Mouse (Mus musculus) lung, adult 2 months (tissue): ENCODE results near the gene Mnd1. TPM values are rescaled to one million over a fixed set of nuclear protein-coding genes. Genes with fewer than 3 reads are reported as not detected.

ENCODE experiments used
- DNase-seq: peaks from one replicate; pipeline ENCODE4 v3.0.0; 2022
- H3K4me1 ChIP-seq: fragments of 200-500 bp; 2 replicates; pipeline ENCODE4 v1.6.1; 2011; ENCODE audit warnings: low read length; ENCODE audit not compliant: control insufficient read depth, insufficient read depth
- H3K4me3 ChIP-seq: fragments of 200-500 bp; replicated peaks from 2 replicates; pipeline ENCODE3; 2011; ENCODE audit warnings: low read depth, mild to moderate bottlenecking, control low read depth, low read length; ENCODE audit errors: extremely low read depth
- CTCF ChIP-seq: fragments of 200-500 bp; IDR thresholded peaks from 2 replicates; pipeline ENCODE4 v1.5.1; 2011; ENCODE audit warnings: mild to moderate bottlenecking, low read length, control low read depth; ENCODE audit not compliant: insufficient read depth
- POLR2A ChIP-seq: fragments of 200-500 bp; IDR thresholded peaks from 2 replicates; pipeline ENCODE4 v1.6.1; 2011; ENCODE audit warnings: low read depth, mild to moderate bottlenecking, control low read depth, low read length, borderline replicate concordance; ENCODE audit errors: extremely low read depth
- WGBS: fragments of 180-500 bp; shearing (Covaris S2); methylation state at CpG from one replicate; pipeline ENCODE4 v1.1.7; 2018; 5-methylcytosine and 5-hydroxymethylcytosine counted together
- polyA plus RNA-seq: library from polyadenylated mRNA; depleted of rRNA; stranded (reverse); fragments of >200 nt; gene quantifications from 2 replicates; pipeline ENCODE4 v1.2.3, GENCODE M21; 2012; rRNA removed

Mnd1 gene
- polyA plus RNA-seq, 1 experiment, result 0.14 TPM

DNA sequence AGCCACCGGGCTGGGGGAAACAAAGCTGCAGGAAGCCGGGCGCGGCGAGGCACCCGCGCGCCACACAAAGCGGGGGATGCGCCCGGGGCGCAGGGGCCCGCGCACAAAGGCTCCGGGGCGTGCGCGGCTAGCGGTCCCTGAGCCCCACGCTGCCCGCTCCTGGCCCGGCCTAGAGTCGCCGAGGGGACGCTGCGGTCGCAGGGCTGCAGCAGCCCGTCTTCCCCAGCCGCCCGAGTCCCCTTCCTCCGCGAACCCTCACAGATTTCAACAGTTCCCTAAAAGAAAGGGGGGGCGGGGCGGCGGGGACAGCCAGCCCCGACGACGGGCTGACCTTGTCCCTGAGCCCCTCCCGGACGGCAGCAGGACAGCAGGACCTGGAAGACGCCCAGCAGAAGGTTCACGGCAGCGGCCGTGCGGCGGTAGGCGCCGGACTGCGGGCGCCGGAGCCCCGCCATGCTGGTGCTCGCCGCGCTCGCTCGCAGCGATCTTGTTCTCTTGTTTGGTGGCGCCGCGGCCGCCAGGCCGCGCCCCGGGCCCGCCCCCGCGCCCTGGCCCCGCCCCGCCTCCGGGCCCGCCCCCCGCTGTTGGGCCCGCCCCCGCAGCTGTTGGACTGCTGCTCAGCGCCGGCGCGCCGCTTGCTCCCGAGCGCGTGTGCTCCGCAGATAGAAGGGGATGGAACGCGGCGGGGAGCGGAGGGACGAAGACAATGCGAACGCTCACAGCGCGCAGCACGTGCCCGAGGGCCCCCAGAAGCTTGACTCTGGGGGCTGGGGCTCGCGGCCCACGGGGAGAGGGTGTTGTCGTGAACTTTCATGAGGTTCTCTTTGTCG lies 115.7 kb downstream of the Mnd1 start, which contains the start of gene Tmem131l:
Gene Tmem131l, minus strand, starts transcription at position 530 of the 830 bp plus-strand sequence.
- under 1% methylated on average over 100 of the region's 100 CpGs for WGBS

DNA sequence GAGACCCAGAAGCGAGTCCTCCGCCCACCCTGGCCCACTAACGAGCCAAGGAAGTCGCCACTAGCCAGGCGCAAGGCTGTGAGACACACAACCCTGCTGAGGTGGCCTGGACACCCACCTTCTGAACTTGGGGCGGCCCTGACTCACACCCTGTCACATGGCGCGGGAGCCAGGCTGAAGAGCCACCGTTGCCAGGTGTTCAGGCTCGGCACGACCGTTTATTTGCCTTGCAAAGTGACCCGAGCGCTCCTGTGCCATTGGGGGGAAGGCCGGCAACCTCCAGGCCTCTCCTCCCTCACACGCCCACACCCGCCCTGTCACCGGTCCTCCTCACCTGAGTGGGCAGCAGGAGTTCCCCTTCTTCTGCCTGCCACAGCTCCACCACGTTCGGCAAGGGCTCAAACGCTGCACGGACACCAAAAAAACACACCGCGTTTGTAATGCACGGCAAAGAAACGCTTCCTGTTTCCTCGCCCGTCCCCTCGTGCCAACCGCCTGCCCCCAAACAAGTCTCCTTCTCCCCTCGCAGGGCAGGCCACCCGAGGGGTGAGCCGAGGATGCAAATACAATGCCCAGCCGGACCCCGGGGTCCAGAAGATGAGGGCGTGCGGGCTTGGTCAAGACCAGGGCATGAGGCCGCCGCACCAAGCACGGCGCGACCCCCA lies 116.5 kb downstream of the Mnd1 start:
- TF ChIP-seq CTCF (no peak), POLR2A (peak; percentile 35; the same call in 1 of the 2 replicates)
- H3K4me3 ChIP-seq, result peak overlapping the region; percentile 83
- DNase-seq, result peak; percentile 69
- 0 out of 2 replicates have a peak, but pooled peaks cover 2% of the 10 kb centered on the region for H3K4me1 ChIP-seq
- WGBS, result under 1% methylated on average over 42 of the region's 42 CpGs

More for the DNA sequence above, 115.7 kb downstream of the Mnd1 start, which contains the start of gene Tmem131l:
- TF ChIP-seq CTCF (no peak), POLR2A (peak; percentile 52; the same call in 1 of the 2 replicates)
- peak; percentile 71 for DNase-seq
- Histone ChIP-seq H3K4me1 (0 out of 2 replicates have a peak, but pooled peaks cover 2% of the 10 kb centered on the region), H3K4me3 (peak within 1 kb of the TSS; percentile 83)

DNA sequence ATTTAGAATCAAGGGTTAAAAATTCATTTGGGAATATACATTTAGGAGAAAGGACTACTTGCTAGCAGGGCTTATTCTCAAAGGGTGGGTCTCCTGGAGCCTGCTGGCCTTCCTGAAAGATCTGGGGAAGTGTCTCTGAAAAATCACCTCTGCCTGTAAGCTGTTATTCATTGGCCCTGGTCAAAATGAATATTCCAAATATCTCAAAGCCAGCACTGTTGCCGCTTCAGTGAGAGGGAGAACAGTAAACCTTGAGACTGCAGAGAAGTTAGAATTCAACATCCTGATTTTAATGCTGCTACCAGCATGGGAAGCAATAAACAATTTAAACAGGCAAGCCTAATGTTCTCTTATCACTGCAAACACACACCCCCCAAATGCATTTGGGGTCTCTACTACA lies 117.5 kb downstream of the Mnd1 start:
- DNase-seq, result no peak
- Histone ChIP-seq H3K4me3 (no peak overlapping the region), H3K4me1 (0 out of 2 replicates have a peak, but pooled peaks cover 2% of the 10 kb centered on the region)
- 40% methylated on average over 1 of the region's 1 CpGs for WGBS
- TF ChIP-seq CTCF, result no peak
- TF ChIP-seq POLR2A, result no peak

Other genes with a start within 250 kb of the Mnd1 start
- gene Tmem131l, start 115.6 kb downstream of the Mnd1 start, polyA plus RNA-seq, result 21.3 and 24.5 TPM in 2 replicates
- gene Gm6525, start 18.3 kb upstream of the Mnd1 start, polyA plus RNA-seq, result not detected in 2 replicates
- 26.3 and 29.8 TPM in 2 replicates for gene Trim2, start 151.1 kb upstream of the Mnd1 start, polyA plus RNA-seq